Mouse (Mus musculus): ENCODE data around the gene Npvf. TPM values are rescaled to one million over a fixed set of nuclear protein-coding genes. Genes with fewer than 3 reads are reported as not detected.

The Npvf gene
- polyA plus RNA-seq, 1 experiment = not detected

GRCm38 (mm10) chr6:50679486-50679828 lies 25.2 kb upstream of the Npvf start:
- H3K36me3 ChIP-seq (ENCODE audit: control insufficient read depth, insufficient read depth) = no peaks in the 10 kb centered on the region
- no peaks in the 10 kb centered on the region for H3K79me3 ChIP-seq (ENCODE audit: low read depth)
- H3K79me2 ChIP-seq (ENCODE audit: control insufficient read depth, insufficient read depth) = no peaks in the 10 kb centered on the region
- H3K4me3 ChIP-seq (ENCODE audit: insufficient read depth, poor library complexity, severe bottlenecking) = no peak overlapping the region
- TF ChIP-seq MAX (IDR thresholded peaks at IDR 0.05) = no peak
- no peak for TF ChIP-seq MYOG (IDR thresholded peaks at IDR 0.05; ENCODE audit: control insufficient read depth, extremely low read depth, insufficient read length)
- TF ChIP-seq MYOD1 (IDR thresholded peaks at IDR 0.05; ENCODE audit: control insufficient read depth, insufficient read length, low read depth) = no peak
- TF ChIP-seq CTCF (IDR thresholded peaks at IDR 0.05; ENCODE audit: control insufficient read depth, insufficient read depth, insufficient read length) = no peak
- TF ChIP-seq USF1 (IDR thresholded peaks at IDR 0.05; ENCODE audit: low read depth) = no peak
- TF ChIP-seq CEBPB (IDR thresholded peaks at IDR 0.05; ENCODE audit: low read depth) = no peak
- no peak for TF ChIP-seq FOSL1 (IDR thresholded peaks at IDR 0.05; ENCODE audit: insufficient read depth, low read length, poor library complexity, severe bottlenecking)
- H3ac ChIP-seq (ENCODE audit: control insufficient read depth, insufficient read length, low read depth) = no peak overlapping the region
- H3K27me3 ChIP-seq (ENCODE audit: control insufficient read depth, insufficient read depth, insufficient read length) = no peaks in the 10 kb centered on the region

GRCm38 (mm10) chr6:50678826-50679485 lies 24.7 kb upstream of the Npvf start:
- Histone ChIP-seq H3K27me3 (ENCODE audit: control insufficient read depth, insufficient read depth, insufficient read length) (no peaks in the 10 kb centered on the region), H3K79me2 (ENCODE audit: control insufficient read depth, insufficient read depth) (no peaks in the 10 kb centered on the region)

GRCm38 (mm10) chr6:50671191-50671590 lies 17.0 kb upstream of the Npvf start:
- H3K79me3 ChIP-seq (ENCODE audit: low read depth) = no peaks in the 10 kb centered on the region
- no peaks in the 10 kb centered on the region for H3K79me2 ChIP-seq (ENCODE audit: control insufficient read depth, insufficient read depth)
- TF ChIP-seq MYOD1 (IDR thresholded peaks at IDR 0.05; ENCODE audit: control insufficient read depth, insufficient read length, low read depth) (no peak), USF1 (IDR thresholded peaks at IDR 0.05; ENCODE audit: low read depth) (no peak), FOSL1 (IDR thresholded peaks at IDR 0.05; ENCODE audit: insufficient read depth, low read length, poor library complexity, severe bottlenecking) (no peak), MAX (IDR thresholded peaks at IDR 0.05) (no peak), CEBPB (IDR thresholded peaks at IDR 0.05; ENCODE audit: low read depth) (no peak), MYOG (IDR thresholded peaks at IDR 0.05; ENCODE audit: control insufficient read depth, extremely low read depth, insufficient read length) (no peak), CTCF (IDR thresholded peaks at IDR 0.05; ENCODE audit: control insufficient read depth, insufficient read depth, insufficient read length) (no peak)
- no peaks in the 10 kb centered on the region for H3K36me3 ChIP-seq (ENCODE audit: control insufficient read depth, insufficient read depth)
- no peak overlapping the region for H3ac ChIP-seq (ENCODE audit: control insufficient read depth, insufficient read length, low read depth)
- H3K4me3 ChIP-seq (ENCODE audit: insufficient read depth, poor library complexity, severe bottlenecking) = no peak overlapping the region
- no peaks in the 10 kb centered on the region for H3K27me3 ChIP-seq (ENCODE audit: control insufficient read depth, insufficient read depth, insufficient read length)

More at GRCm38 (mm10) chr6:50678826-50679485, 24.7 kb upstream of the Npvf start:
- Histone ChIP-seq H3K4me3 (ENCODE audit: insufficient read depth, poor library complexity, severe bottlenecking) (no peak overlapping the region), H3K79me3 (ENCODE audit: low read depth) (no peaks in the 10 kb centered on the region), H3ac (ENCODE audit: control insufficient read depth, insufficient read length, low read depth) (no peak overlapping the region), H3K36me3 (ENCODE audit: control insufficient read depth, insufficient read depth) (no peaks in the 10 kb centered on the region)
- TF ChIP-seq CEBPB (IDR thresholded peaks at IDR 0.05; ENCODE audit: low read depth) (no peak), FOSL1 (IDR thresholded peaks at IDR 0.05; ENCODE audit: insufficient read depth, low read length, poor library complexity, severe bottlenecking) (no peak), MYOG (IDR thresholded peaks at IDR 0.05; ENCODE audit: control insufficient read depth, extremely low read depth, insufficient read length) (no peak), MAX (IDR thresholded peaks at IDR 0.05) (no peak), CTCF (IDR thresholded peaks at IDR 0.05; ENCODE audit: control insufficient read depth, insufficient read depth, insufficient read length) (peak; percentile 92)

GRCm38 (mm10) chr6:50666937-50667336 lies 12.7 kb upstream of the Npvf start:
- Histone ChIP-seq H3K36me3 (ENCODE audit: control insufficient read depth, insufficient read depth) (no peaks in the 10 kb centered on the region), H3K27me3 (ENCODE audit: control insufficient read depth, insufficient read depth, insufficient read length) (no peaks in the 10 kb centered on the region), H3K79me2 (ENCODE audit: control insufficient read depth, insufficient read depth) (no peaks in the 10 kb centered on the region), H3ac (ENCODE audit: control insufficient read depth, insufficient read length, low read depth) (no peak overlapping the region), H3K4me3 (ENCODE audit: insufficient read depth, poor library complexity, severe bottlenecking) (no peak overlapping the region), H3K79me3 (ENCODE audit: low read depth) (no peaks in the 10 kb centered on the region)
- TF ChIP-seq MYOD1 (IDR thresholded peaks at IDR 0.05; ENCODE audit: control insufficient read depth, insufficient read length, low read depth) = no peak
- TF ChIP-seq MAX (IDR thresholded peaks at IDR 0.05) = no peak
- TF ChIP-seq USF1 (IDR thresholded peaks at IDR 0.05; ENCODE audit: low read depth) = no peak
- no peak for TF ChIP-seq CTCF (IDR thresholded peaks at IDR 0.05; ENCODE audit: control insufficient read depth, insufficient read depth, insufficient read length)
- TF ChIP-seq FOSL1 (IDR thresholded peaks at IDR 0.05; ENCODE audit: insufficient read depth, low read length, poor library complexity, severe bottlenecking) = no peak
- TF ChIP-seq CEBPB (IDR thresholded peaks at IDR 0.05; ENCODE audit: low read depth) = no peak
- no peak for TF ChIP-seq MYOG (IDR thresholded peaks at IDR 0.05; ENCODE audit: control insufficient read depth, extremely low read depth, insufficient read length)

GRCm38 (mm10) chr6:50665020-50665419 lies 10.8 kb upstream of the Npvf start:
- H3K27me3 ChIP-seq (ENCODE audit: control insufficient read depth, insufficient read depth, insufficient read length) = no peaks in the 10 kb centered on the region
- no peak overlapping the region for H3ac ChIP-seq (ENCODE audit: control insufficient read depth, insufficient read length, low read depth)
- no peaks in the 10 kb centered on the region for H3K79me2 ChIP-seq (ENCODE audit: control insufficient read depth, insufficient read depth)
- no peaks in the 10 kb centered on the region for H3K36me3 ChIP-seq (ENCODE audit: control insufficient read depth, insufficient read depth)
- no peaks in the 10 kb centered on the region for H3K79me3 ChIP-seq (ENCODE audit: low read depth)
- no peak for TF ChIP-seq MAX (IDR thresholded peaks at IDR 0.05)
- no peak overlapping the region for H3K4me3 ChIP-seq (ENCODE audit: insufficient read depth, poor library complexity, severe bottlenecking)

GRCm38 (mm10) chr6:50664193-50664592 lies 10.0 kb upstream of the Npvf start:
- H3K36me3 ChIP-seq (ENCODE audit: control insufficient read depth, insufficient read depth) = no peaks in the 10 kb centered on the region
- H3K27me3 ChIP-seq (ENCODE audit: control insufficient read depth, insufficient read depth, insufficient read length) = no peaks in the 10 kb centered on the region
- H3K79me2 ChIP-seq (ENCODE audit: control insufficient read depth, insufficient read depth) = no peaks in the 10 kb centered on the region
- TF ChIP-seq USF1 (IDR thresholded peaks at IDR 0.05; ENCODE audit: low read depth) = no peak
- no peak for TF ChIP-seq CEBPB (IDR thresholded peaks at IDR 0.05; ENCODE audit: low read depth)
- no peak for TF ChIP-seq CTCF (IDR thresholded peaks at IDR 0.05; ENCODE audit: control insufficient read depth, insufficient read depth, insufficient read length)
- TF ChIP-seq FOSL1 (IDR thresholded peaks at IDR 0.05; ENCODE audit: insufficient read depth, low read length, poor library complexity, severe bottlenecking) = no peak
- no peaks in the 10 kb centered on the region for H3K79me3 ChIP-seq (ENCODE audit: low read depth)
- no peak overlapping the region for H3ac ChIP-seq (ENCODE audit: control insufficient read depth, insufficient read length, low read depth)
- H3K4me3 ChIP-seq (ENCODE audit: insufficient read depth, poor library complexity, severe bottlenecking) = no peak overlapping the region
